Mouse (Mus musculus) lung, adult 2 months (tissue): ENCODE results near the gene Fam187a.

ENCODE experiments used
- CTCF ChIP-seq: fragments of 200-500 bp; IDR thresholded peaks from 2 replicates; pipeline ENCODE4 v1.5.1; 2011; ENCODE audit warnings: mild to moderate bottlenecking, low read length, control low read depth; ENCODE audit not compliant: insufficient read depth
- POLR2A ChIP-seq: fragments of 200-500 bp; IDR thresholded peaks from 2 replicates; pipeline ENCODE4 v1.6.1; 2011; ENCODE audit warnings: low read depth, mild to moderate bottlenecking, control low read depth, low read length, borderline replicate concordance; ENCODE audit errors: extremely low read depth

DNA sequence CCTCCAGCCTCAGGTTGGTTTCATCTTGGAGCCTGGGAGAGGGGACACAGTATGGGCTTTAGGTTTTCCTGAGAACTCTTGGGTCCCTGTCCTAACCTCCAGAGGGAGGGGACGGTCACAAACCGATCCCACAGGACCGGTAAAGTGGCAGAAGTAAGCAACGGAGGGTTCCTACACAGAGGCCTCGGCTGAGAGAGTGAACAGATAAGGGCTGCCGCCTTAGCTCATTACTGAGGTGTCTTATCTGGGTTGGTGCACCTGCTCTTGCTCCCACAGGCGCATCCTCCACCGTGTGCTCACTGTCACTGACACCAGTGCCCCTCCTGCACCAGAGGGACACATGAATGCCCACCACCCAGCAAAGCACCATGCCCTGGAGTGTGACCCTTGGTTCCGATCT is 10.8 kb downstream of the Fam187a start:
- TF ChIP-seq CTCF (no peak), POLR2A (no peak)
